Mouse (Mus musculus): ENCODE results near the gene Plekhs1. TPM values are rescaled to one million over a fixed set of nuclear protein-coding genes. Genes with fewer than 3 reads are reported as not detected.
"Not testable (repeated sequence)": the region's sequence is repeated elsewhere in the genome, so short reads cannot be mapped to it uniquely, and the experiment has no call there.

The Plekhs1 gene
- polyA plus RNA-seq, 1 experiment from 2014 or later = 0.90 TPM

- not testable (repeated sequence) for ATAC-seq (ENCODE audit: low FRiP score, low TSS enrichment); H3K9ac ChIP-seq (replicated peaks; ENCODE audit: low read length)
- WGBS = no CpG with 5 or more reads among the region's 2 CpGs
Measured at GRCm38 (mm10) chr19:56494157-56494556, 32.7 kb downstream of the Plekhs1 start.

GRCm38 (mm10) chr19:56503069-56503468, 41.6 kb downstream of the Plekhs1 start:
- not testable (repeated sequence) for H3K27me3 ChIP-seq (ENCODE audit: insufficient read depth, low read length); H3K4me3 ChIP-seq (ENCODE audit: low read length); H3K9me3 ChIP-seq (ENCODE audit: low read length); H3K4me2 ChIP-seq (replicated peaks; ENCODE audit: low read depth, low read length); H3K4me1 ChIP-seq (ENCODE audit: insufficient read depth, low read length); ATAC-seq (ENCODE audit: low FRiP score, low TSS enrichment); H3K9ac ChIP-seq (replicated peaks; ENCODE audit: low read length); H3K36me3 ChIP-seq (ENCODE audit: insufficient read depth, low read length); H3K27ac ChIP-seq (ENCODE audit: low read length)
- WGBS = no CpG with 5 or more reads among the region's 5 CpGs

More at GRCm38 (mm10) chr19:56494157-56494556, 32.7 kb downstream of the Plekhs1 start:
- not testable (repeated sequence) for H3K4me2 ChIP-seq (replicated peaks; ENCODE audit: low read depth, low read length); H3K4me3 ChIP-seq (ENCODE audit: low read length); H3K36me3 ChIP-seq (ENCODE audit: insufficient read depth, low read length); H3K9me3 ChIP-seq (ENCODE audit: low read length); H3K27ac ChIP-seq (ENCODE audit: low read length); H3K27me3 ChIP-seq (ENCODE audit: insufficient read depth, low read length); H3K4me1 ChIP-seq (ENCODE audit: insufficient read depth, low read length)

GRCm38 (mm10) chr19:56503525-56503924, 42.1 kb downstream of the Plekhs1 start:
- H3K4me1 ChIP-seq (ENCODE audit: insufficient read depth, low read length); H3K27ac ChIP-seq (ENCODE audit: low read length); H3K4me2 ChIP-seq (replicated peaks; ENCODE audit: low read depth, low read length); H3K9me3 ChIP-seq (ENCODE audit: low read length); ATAC-seq (ENCODE audit: low FRiP score, low TSS enrichment); H3K9ac ChIP-seq (replicated peaks; ENCODE audit: low read length); H3K4me3 ChIP-seq (ENCODE audit: low read length); H3K27me3 ChIP-seq (ENCODE audit: insufficient read depth, low read length); H3K36me3 ChIP-seq (ENCODE audit: insufficient read depth, low read length): not testable (repeated sequence)
- no CpG with 5 or more reads among the region's 5 CpGs for WGBS

GRCm38 (mm10) chr19:56511207-56511606, 49.8 kb downstream of the Plekhs1 start:
- ATAC-seq (ENCODE audit: low FRiP score, low TSS enrichment) = not testable (repeated sequence)
- no CpG with 5 or more reads among the region's 4 CpGs for WGBS

GRCm38 (mm10) chr19:56513527-56513926, 52.1 kb downstream of the Plekhs1 start:
- H3K9ac ChIP-seq (replicated peaks; ENCODE audit: low read length); H3K36me3 ChIP-seq (ENCODE audit: insufficient read depth, low read length); ATAC-seq (ENCODE audit: low FRiP score, low TSS enrichment); H3K27me3 ChIP-seq (ENCODE audit: insufficient read depth, low read length); H3K9me3 ChIP-seq (ENCODE audit: low read length); H3K27ac ChIP-seq (ENCODE audit: low read length); H3K4me2 ChIP-seq (replicated peaks; ENCODE audit: low read depth, low read length); H3K4me1 ChIP-seq (ENCODE audit: insufficient read depth, low read length); H3K4me3 ChIP-seq (ENCODE audit: low read length): not testable (repeated sequence)
- WGBS = no CpG with 5 or more reads among the region's 2 CpGs

More at GRCm38 (mm10) chr19:56511207-56511606, 49.8 kb downstream of the Plekhs1 start:
- H3K36me3 ChIP-seq (ENCODE audit: insufficient read depth, low read length); H3K4me1 ChIP-seq (ENCODE audit: insufficient read depth, low read length); H3K9ac ChIP-seq (replicated peaks; ENCODE audit: low read length); H3K9me3 ChIP-seq (ENCODE audit: low read length); H3K27me3 ChIP-seq (ENCODE audit: insufficient read depth, low read length); H3K27ac ChIP-seq (ENCODE audit: low read length); H3K4me3 ChIP-seq (ENCODE audit: low read length); H3K4me2 ChIP-seq (replicated peaks; ENCODE audit: low read depth, low read length): not testable (repeated sequence)

GRCm38 (mm10) chr19:56519408-56519807, 58.0 kb downstream of the Plekhs1 start:
- not testable (repeated sequence) for H3K4me3 ChIP-seq (ENCODE audit: low read length); ATAC-seq (ENCODE audit: low FRiP score, low TSS enrichment); H3K4me2 ChIP-seq (replicated peaks; ENCODE audit: low read depth, low read length); H3K9me3 ChIP-seq (ENCODE audit: low read length); H3K4me1 ChIP-seq (ENCODE audit: insufficient read depth, low read length); H3K27ac ChIP-seq (ENCODE audit: low read length); H3K9ac ChIP-seq (replicated peaks; ENCODE audit: low read length); H3K27me3 ChIP-seq (ENCODE audit: insufficient read depth, low read length); H3K36me3 ChIP-seq (ENCODE audit: insufficient read depth, low read length)
- no CpG with 5 or more reads among the region's 7 CpGs for WGBS

- H3K4me1 ChIP-seq (ENCODE audit: insufficient read depth, low read length); H3K27me3 ChIP-seq (ENCODE audit: insufficient read depth, low read length); H3K4me3 ChIP-seq (ENCODE audit: low read length); H3K9me3 ChIP-seq (ENCODE audit: low read length); H3K9ac ChIP-seq (replicated peaks; ENCODE audit: low read length); H3K4me2 ChIP-seq (replicated peaks; ENCODE audit: low read depth, low read length); ATAC-seq (ENCODE audit: low FRiP score, low TSS enrichment); H3K36me3 ChIP-seq (ENCODE audit: insufficient read depth, low read length); H3K27ac ChIP-seq (ENCODE audit: low read length): not testable (repeated sequence)
- no CpG with 5 or more reads among the region's 11 CpGs for WGBS
Measured at GRCm38 (mm10) chr19:56530529-56530928, 69.1 kb downstream of the Plekhs1 start.

GRCm38 (mm10) chr19:56531251-56531650, 69.8 kb downstream of the Plekhs1 start:
- Histone ChIP-seq H3K4me3 (ENCODE audit: low read length) (no peak overlapping the region), H3K27ac (ENCODE audit: low read length) (no peak overlapping the region), H3K27me3 (ENCODE audit: insufficient read depth, low read length) (no peaks in the 10 kb centered on the region), H3K9me3 (ENCODE audit: low read length) (no peaks in the 10 kb centered on the region), H3K9ac (replicated peaks; ENCODE audit: low read length) (no peak overlapping the region), H3K4me1 (ENCODE audit: insufficient read depth, low read length) (no peaks in the 10 kb centered on the region), H3K4me2 (replicated peaks; ENCODE audit: low read depth, low read length) (no peak overlapping the region), H3K36me3 (ENCODE audit: insufficient read depth, low read length) (peaks cover 15% of the 10 kb centered on the region; the same call in 1 of the 2 replicates)
- no peak for ATAC-seq (ENCODE audit: low FRiP score, low TSS enrichment)
- WGBS = 89% methylated on average over 12 of the region's 12 CpGs

- no peak for ATAC-seq (ENCODE audit: low FRiP score, low TSS enrichment)
- no peak overlapping the region for H3K4me3 ChIP-seq (ENCODE audit: low read length)
- H3K4me2 ChIP-seq (replicated peaks; ENCODE audit: low read depth, low read length) = no peak overlapping the region
- 85% methylated on average over 14 of the region's 14 CpGs for WGBS
- peaks cover 19% of the 10 kb centered on the region; the same call in 1 of the 2 replicates for H3K36me3 ChIP-seq (ENCODE audit: insufficient read depth, low read length)
- no peaks in the 10 kb centered on the region for H3K9me3 ChIP-seq (ENCODE audit: low read length)
- H3K9ac ChIP-seq (replicated peaks; ENCODE audit: low read length) = no peak overlapping the region
- H3K4me1 ChIP-seq (ENCODE audit: insufficient read depth, low read length) = no peaks in the 10 kb centered on the region
- H3K27me3 ChIP-seq (ENCODE audit: insufficient read depth, low read length) = no peaks in the 10 kb centered on the region
- H3K27ac ChIP-seq (ENCODE audit: low read length) = no peak overlapping the region
Measured at GRCm38 (mm10) chr19:56533291-56534071, 72.0 kb downstream of the Plekhs1 start.

- no peak for ATAC-seq (ENCODE audit: low FRiP score, low TSS enrichment)
- Histone ChIP-seq H3K4me1 (ENCODE audit: insufficient read depth, low read length) (no peaks in the 10 kb centered on the region), H3K36me3 (ENCODE audit: insufficient read depth, low read length) (peaks cover 19% of the 10 kb centered on the region; the same call in 1 of the 2 replicates), H3K9ac (replicated peaks; ENCODE audit: low read length) (no peak overlapping the region), H3K9me3 (ENCODE audit: low read length) (no peaks in the 10 kb centered on the region), H3K27ac (ENCODE audit: low read length) (no peak overlapping the region), H3K4me3 (ENCODE audit: low read length) (no peak overlapping the region), H3K4me2 (replicated peaks; ENCODE audit: low read depth, low read length) (no peak overlapping the region), H3K27me3 (ENCODE audit: insufficient read depth, low read length) (no peaks in the 10 kb centered on the region)
- 84% methylated on average over 3 of the region's 3 CpGs for WGBS
Measured at GRCm38 (mm10) chr19:56534337-56534736, 72.9 kb downstream of the Plekhs1 start.
